Mouse (Mus musculus) T-helper 1 cell (primary cell): Measurements from ENCODE around the gene Trpv4.

Experiments
- in situ Hi-C: fragments of 300-600 bp; cut with MboI, MseI; formaldehyde crosslinking; loops from one replicate; pipeline ENCODE4 v1.15.1; 2025; ENCODE audit warnings: high pct_unique_total_duplicates

Trpv4 gene

GRCm38 (mm10) chr5:114667228-114667856, 9.1 kb upstream of the Trpv4 start:
- in situ Hi-C loops: no loop called here

- in situ Hi-C loops: no loop called here
Observed at GRCm38 (mm10) chr5:114666659-114667058, 8.4 kb upstream of the Trpv4 start.

- in situ Hi-C loops: no loop called here
Observed at GRCm38 (mm10) chr5:114664750-114665149, 6.5 kb upstream of the Trpv4 start.

GRCm38 (mm10) chr5:114664139-114664538, 5.9 kb upstream of the Trpv4 start:
- in situ Hi-C loops: no loop called here

GRCm38 (mm10) chr5:114661029-114661428, 2.8 kb upstream of the Trpv4 start:
- in situ Hi-C loops: no loop called here

GRCm38 (mm10) chr5:114657426-114657825, 795 bp downstream of the Trpv4 start:
- in situ Hi-C loops: no loop called here

- in situ Hi-C loops: no loop called here
Observed at GRCm38 (mm10) chr5:114656305-114656704, 1.9 kb downstream of the Trpv4 start.

- in situ Hi-C loops: no loop called here
Observed at GRCm38 (mm10) chr5:114655721-114656120, 2.5 kb downstream of the Trpv4 start.

GRCm38 (mm10) chr5:114653656-114654437, 4.4 kb downstream of the Trpv4 start:
- in situ Hi-C loops: no loop called here

- in situ Hi-C loops: no loop called here
Observed at GRCm38 (mm10) chr5:114651449-114651848, 6.8 kb downstream of the Trpv4 start.

GRCm38 (mm10) chr5:114651002-114651401, 7.2 kb downstream of the Trpv4 start:
- in situ Hi-C loops: no loop called here

- in situ Hi-C loops: no loop called here
Observed at GRCm38 (mm10) chr5:114648728-114649311, 9.4 kb downstream of the Trpv4 start.

GRCm38 (mm10) chr5:114647211-114647974, 10.8 kb downstream of the Trpv4 start:
- in situ Hi-C loops: no loop called here

GRCm38 (mm10) chr5:114645916-114646315, 12.3 kb downstream of the Trpv4 start:
- in situ Hi-C loops: no loop called here

- in situ Hi-C loops: no loop called here
Observed at GRCm38 (mm10) chr5:114644918-114645317, 13.3 kb downstream of the Trpv4 start.

- in situ Hi-C loops: no loop called here
Observed at GRCm38 (mm10) chr5:114640809-114641208, 17.4 kb downstream of the Trpv4 start.

GRCm38 (mm10) chr5:114639645-114639957, 18.6 kb downstream of the Trpv4 start:
- in situ Hi-C loops: no loop called here

- in situ Hi-C loops: no loop called here
Observed at GRCm38 (mm10) chr5:114638769-114639644, 19.2 kb downstream of the Trpv4 start.

- in situ Hi-C loops: no loop called here
Observed at GRCm38 (mm10) chr5:114636091-114636490, 22.1 kb downstream of the Trpv4 start.

GRCm38 (mm10) chr5:114631336-114631735, 26.9 kb downstream of the Trpv4 start:
- in situ Hi-C loops: no loop called here

- in situ Hi-C loops: no loop called here
Observed at GRCm38 (mm10) chr5:114625590-114625989, 32.6 kb downstream of the Trpv4 start.
